17 mouse cellular contexts compared by ENCODE assay signal in genomic region chr5:47254835-47255369, GRCm38 (mm10).
"Had no signal": no experiment of that assay in that cellular context is flagged by ENCODE, and none has a peak within 500 bp of the region (broad histone marks: within the 10 kb centered on the region; RNA-seq: fewer than 3 reads in every experiment).

No protein-coding gene starts in this region.

- H3K4me1 ChIP-seq: limb, embryonic 12.5 days; liver, embryonic 13.5 days; lung, embryonic 15.5 days; midbrain, embryonic 12.5 days; neural tube, embryonic 15.5 days had no signal

- ATAC-seq: liver, postnatal 0 days had no signal

- H3K36me3 ChIP-seq: limb, embryonic 12.5 days; liver, embryonic 13.5 days; lung, embryonic 15.5 days; midbrain, embryonic 12.5 days; neural tube, embryonic 15.5 days had no signal

- H3K4me2 ChIP-seq: limb, embryonic 12.5 days; liver, embryonic 13.5 days; lung, embryonic 15.5 days; midbrain, embryonic 12.5 days; neural tube, embryonic 15.5 days had no signal

- DNase-seq: kidney, postnatal 10 days; kidney, postnatal 4 days; liver; liver, embryonic 13.5 days; liver, postnatal 0 days; lung, postnatal 14 days; thymus, adult 2 months; thymus, postnatal 25 days had no signal

- H3K9ac ChIP-seq: limb, embryonic 12.5 days; liver, embryonic 13.5 days; liver, postnatal 0 days; lung, embryonic 15.5 days; midbrain, embryonic 12.5 days; neural tube, embryonic 15.5 days had no signal

- H3K9me3 ChIP-seq: limb, embryonic 12.5 days; liver, embryonic 13.5 days; lung, embryonic 15.5 days; megakaryocyte, embryonic 14.5 days; midbrain, embryonic 12.5 days; neural tube, embryonic 15.5 days had no signal

- H3K27ac ChIP-seq: layer of hippocampus, adult 2 months; limb, embryonic 12.5 days; liver, embryonic 13.5 days; lung, embryonic 15.5 days; macrophage; midbrain, embryonic 12.5 days; neural tube, embryonic 15.5 days; stomach, postnatal 0 days had no signal

- H3K4me3 ChIP-seq: layer of hippocampus, adult 2 months; limb, embryonic 12.5 days; liver, embryonic 13.5 days; lung, embryonic 15.5 days; megakaryocyte, embryonic 14.5 days; midbrain, embryonic 12.5 days; myocyte; neural tube, embryonic 15.5 days had no signal

- H3K27me3 ChIP-seq: limb, embryonic 12.5 days; liver, embryonic 13.5 days; lung, embryonic 15.5 days; megakaryocyte, embryonic 14.5 days; midbrain, embryonic 12.5 days; neural tube, embryonic 15.5 days had no signal
